Mouse (Mus musculus) lung, postnatal 0 days (tissue): ENCODE measurements around the gene Mpp3. TPM values are rescaled to one million over a fixed set of nuclear protein-coding genes. Genes with fewer than 3 reads are reported as not detected.

Source experiments
- ATAC-seq: fragments of 200-750 bp; cut with Nextera tagmentation; 2 replicates; pipeline ENCODE4 v1.8.0; 2017; ENCODE audit warnings: moderate library complexity
- DNase-seq: peaks from one replicate; pipeline ENCODE4 v3.0.0-alpha.2; 2016; ENCODE audit warnings: low spot score
- H3K27ac ChIP-seq: fragments of 300-500 bp; sonication (generic); 2 replicates; pipeline ENCODE4 v1.5.1; 2014; ENCODE audit warnings: antibody characterized with exemption, mild to moderate bottlenecking, low read length, mixed read lengths
- H3K27me3 ChIP-seq: fragments of 300-500 bp; sonication (generic); replicated peaks from 2 replicates; pipeline ENCODE4 v1.6.1; 2014; ENCODE audit warnings: low read length, mixed read lengths; ENCODE audit not compliant: insufficient read depth
- H3K36me3 ChIP-seq: fragments of 300-500 bp; sonication (generic); 2 replicates; pipeline ENCODE4 v1.6.1; 2014; ENCODE audit warnings: low read length, mixed read lengths; ENCODE audit not compliant: insufficient read depth
- H3K4me1 ChIP-seq: fragments of 300-500 bp; sonication (generic); 2 replicates; pipeline ENCODE4 v1.6.1; 2014; ENCODE audit warnings: antibody characterized with exemption, low read depth, low read length, mixed read lengths; ENCODE audit not compliant: insufficient read depth
- H3K4me2 ChIP-seq: fragments of 300-500 bp; sonication (generic); replicated peaks from 2 replicates; pipeline ENCODE4 v1.6.1; 2014; ENCODE audit warnings: low read depth, mild to moderate bottlenecking, low read length, moderate library complexity, mixed read lengths
- H3K4me3 ChIP-seq: fragments of 300-500 bp; sonication (generic); 2 replicates; pipeline ENCODE4 v1.5.1; 2014; ENCODE audit warnings: low read depth, low read length
- H3K9ac ChIP-seq: fragments of 300-500 bp; sonication (generic); replicated peaks from 2 replicates; pipeline ENCODE4 v1.6.1; 2014; ENCODE audit warnings: low read depth, mild to moderate bottlenecking
- H3K9me3 ChIP-seq: fragments of 300-500 bp; sonication (generic); 2 replicates; pipeline ENCODE4 v1.6.1; 2016; ENCODE audit warnings: low read length, mixed read lengths
- CTCF ChIP-seq: IDR thresholded peaks from 2 replicates; pipeline ENCODE4 v1.5.1; 2016; ENCODE audit warnings: antibody characterized with exemption, mild to moderate bottlenecking
- EP300 ChIP-seq: IDR thresholded peaks from 2 replicates; pipeline ENCODE4 v1.6.1; 2016; ENCODE audit warnings: antibody characterized with exemption, mild to moderate bottlenecking, control low read depth
- WGBS: fragments of 180-500 bp; shearing (Covaris S2); extraction: QIAGEN DNeasy Blood & Tissue Kit; methylation state at CpG from one replicate; pipeline ENCODE4 v1.1.7; 2014; 5-methylcytosine and 5-hydroxymethylcytosine counted together
- polyA plus RNA-seq: library from polyadenylated mRNA; unstranded; fragments of >200 nt; fragmentation: Nextera tagmentation; extraction: Ambion mirVana; gene quantifications from 2 replicates; pipeline ENCODE4 v1.2.1, GENCODE M21; 2015

Gene Mpp3
- polyA plus RNA-seq, 1 experiment from 2014 or later = 2.2 TPM

DNA sequence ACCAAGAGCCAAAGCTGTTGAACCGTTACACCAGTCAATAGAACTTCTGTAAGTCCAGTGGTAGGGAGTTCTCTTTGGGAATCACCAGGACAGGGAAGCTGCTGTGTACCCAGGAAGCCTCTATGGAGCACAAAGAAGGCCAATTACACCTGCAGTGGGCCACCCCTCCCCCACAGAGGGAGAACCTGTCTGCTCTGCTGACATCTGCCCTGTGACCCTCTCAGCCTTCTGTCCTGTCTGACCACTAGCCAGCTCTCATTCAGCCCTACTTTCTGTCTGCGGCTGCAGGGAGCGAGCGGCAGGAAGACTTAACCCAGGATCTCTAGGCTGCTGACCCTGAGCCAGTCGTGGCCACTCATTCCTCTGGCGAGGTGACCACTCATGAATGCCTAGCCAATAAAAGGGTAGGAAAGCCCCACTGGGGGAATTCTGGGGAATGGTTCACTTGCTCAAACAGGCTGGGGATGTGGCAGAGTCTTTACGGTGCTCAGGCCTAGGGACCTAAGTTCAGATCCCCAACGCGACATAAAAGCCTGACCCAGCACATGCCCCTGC is 47.6 kb downstream of the Mpp3 start:
- Histone ChIP-seq H3K4me3 (no peak overlapping the region), H3K4me2 (no peak overlapping the region), H3K9me3 (no peaks in the 10 kb centered on the region), H3K27ac (no peak overlapping the region), H3K36me3 (peaks cover 10% of the 10 kb centered on the region), H3K4me1 (no peaks in the 10 kb centered on the region), H3K9ac (no peak overlapping the region), H3K27me3 (no peaks in the 10 kb centered on the region)
- ATAC-seq (no peak), DNase-seq (no peak)
- TF ChIP-seq EP300 (no peak), CTCF (no peak)
- WGBS = 76% methylated on average over 9 of the region's 9 CpGs

DNA sequence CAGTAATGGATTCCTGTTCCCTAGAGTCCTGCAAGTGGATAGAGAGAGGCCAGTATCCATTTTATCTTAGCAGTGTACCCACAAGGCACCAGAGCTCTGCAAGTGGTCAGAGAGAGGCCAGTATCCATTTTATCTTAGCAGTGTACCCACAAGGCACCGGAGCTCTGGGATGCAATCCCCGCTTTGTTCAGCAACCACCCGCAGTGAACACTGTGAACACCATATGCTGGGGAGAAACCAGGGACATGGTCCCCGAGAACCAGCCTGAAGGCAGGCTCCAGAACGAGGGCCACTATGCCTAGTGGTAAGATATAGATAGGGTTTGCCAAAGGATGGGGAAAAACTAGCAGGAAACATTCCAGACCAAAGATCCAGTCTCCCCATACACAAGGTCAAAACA is 49.1 kb downstream of the Mpp3 start:
- Histone ChIP-seq H3K27me3 (no peaks in the 10 kb centered on the region), H3K36me3 (peaks cover 14% of the 10 kb centered on the region), H3K9ac (no peak overlapping the region), H3K27ac (no peak overlapping the region), H3K4me2 (no peak overlapping the region), H3K9me3 (no peaks in the 10 kb centered on the region), H3K4me3 (no peak overlapping the region), H3K4me1 (no peaks in the 10 kb centered on the region)
- no peak for TF ChIP-seq CTCF
- TF ChIP-seq EP300 = no peak
- WGBS = 91% methylated on average over 5 of the region's 5 CpGs
- no peak for DNase-seq
- ATAC-seq = no peak

GRCm38 (mm10) chr11:101976949-101977348 is 51.3 kb downstream of the Mpp3 start:
- no peaks in the 10 kb centered on the region for H3K27me3 ChIP-seq
- no peak for ATAC-seq
- H3K4me2 ChIP-seq = no peak overlapping the region
- H3K36me3 ChIP-seq = peaks cover 18% of the 10 kb centered on the region
- H3K9ac ChIP-seq = no peak overlapping the region
- H3K9me3 ChIP-seq = no peaks in the 10 kb centered on the region
- no peak overlapping the region for H3K27ac ChIP-seq
- H3K4me1 ChIP-seq = no peaks in the 10 kb centered on the region
- 91% methylated on average over 7 of the region's 7 CpGs for WGBS
- no peak for DNase-seq
- TF ChIP-seq EP300 (no peak), CTCF (peak; percentile 24; the same call in 1 of the 2 replicates)
- no peak overlapping the region for H3K4me3 ChIP-seq

DNA sequence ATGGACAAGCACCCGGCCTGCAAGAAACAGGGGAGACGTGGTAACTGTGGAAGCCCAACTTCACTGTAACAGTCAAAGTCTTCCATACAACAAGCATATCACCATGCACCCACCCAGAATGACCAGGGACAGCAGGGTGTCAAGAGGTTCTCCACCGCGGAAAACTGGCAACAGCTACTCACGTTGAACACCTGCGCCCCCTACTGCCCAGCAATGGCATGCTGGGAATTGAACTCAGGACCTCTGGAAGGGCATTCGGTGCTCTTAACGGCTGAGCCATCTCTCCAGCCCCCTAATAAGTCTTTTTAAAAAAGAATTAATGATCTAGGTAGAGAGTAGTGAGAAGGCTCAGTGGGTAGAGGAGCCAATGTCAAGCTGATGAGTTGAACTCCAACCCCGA is 53.3 kb downstream of the Mpp3 start:
- no peaks in the 10 kb centered on the region for H3K27me3 ChIP-seq
- no peaks in the 10 kb centered on the region for H3K4me1 ChIP-seq
- H3K4me3 ChIP-seq = no peak overlapping the region
- DNase-seq (no peak), ATAC-seq (no peak)
- no peak overlapping the region for H3K9ac ChIP-seq
- no peak overlapping the region for H3K4me2 ChIP-seq
- no peaks in the 10 kb centered on the region for H3K9me3 ChIP-seq
- 58% methylated on average over 9 of the region's 9 CpGs for WGBS
- TF ChIP-seq EP300 (no peak), CTCF (peak; percentile 63)
- H3K36me3 ChIP-seq = peaks cover 11% of the 10 kb centered on the region
- no peak overlapping the region for H3K27ac ChIP-seq

DNA sequence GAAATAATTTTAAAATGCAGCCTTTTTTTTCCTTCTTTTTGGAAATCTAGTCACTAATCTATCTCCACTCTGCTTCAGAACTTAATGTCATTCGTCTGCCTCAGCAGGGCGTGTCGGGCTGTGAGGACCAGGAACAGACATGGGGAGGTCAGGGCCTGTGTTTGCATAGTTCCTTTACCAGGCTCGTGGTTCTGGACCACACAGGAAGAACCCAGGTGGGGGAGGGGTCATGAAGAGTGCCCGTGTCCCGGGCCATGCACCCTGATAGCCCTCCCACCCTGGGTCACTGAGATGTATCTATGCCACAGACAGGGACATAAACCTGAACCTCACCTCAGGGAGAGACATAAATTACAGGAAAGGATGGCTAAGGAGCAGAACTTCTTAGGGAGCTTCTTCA is 54.1 kb downstream of the Mpp3 start:
- ATAC-seq (no peak), DNase-seq (no peak)
- Histone ChIP-seq H3K4me3 (no peak overlapping the region), H3K27ac (no peak overlapping the region), H3K4me1 (no peaks in the 10 kb centered on the region), H3K9me3 (no peaks in the 10 kb centered on the region), H3K36me3 (peaks cover 11% of the 10 kb centered on the region), H3K27me3 (no peaks in the 10 kb centered on the region), H3K4me2 (no peak overlapping the region), H3K9ac (no peak overlapping the region)
- 46% methylated on average over 6 of the region's 6 CpGs for WGBS
- TF ChIP-seq CTCF (no peak), EP300 (no peak)

DNA sequence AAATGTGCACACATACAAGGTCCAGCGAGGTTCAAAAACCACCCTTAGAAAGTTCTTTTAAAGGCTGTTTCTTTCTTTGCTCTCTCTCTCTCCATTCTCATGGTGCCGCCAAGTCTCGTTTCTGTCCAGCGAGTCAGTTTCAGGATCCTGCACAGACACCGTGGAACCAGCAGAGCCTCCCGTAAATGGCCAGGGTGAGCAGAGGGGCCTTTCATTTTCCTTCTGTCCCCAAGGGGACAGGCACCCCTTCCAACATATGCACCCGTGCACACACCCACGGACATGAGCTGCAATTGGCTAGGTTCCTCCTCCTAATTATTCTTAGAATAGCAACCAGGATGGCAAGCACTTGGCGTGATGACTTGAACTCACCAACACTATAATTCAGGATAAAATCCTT is 54.8 kb downstream of the Mpp3 start:
- no peaks in the 10 kb centered on the region for H3K9me3 ChIP-seq
- H3K4me1 ChIP-seq = no peaks in the 10 kb centered on the region
- WGBS = 73% methylated on average over 9 of the region's 9 CpGs
- no peak for TF ChIP-seq CTCF
- TF ChIP-seq EP300 = no peak
- H3K27ac ChIP-seq = no peak overlapping the region
- H3K36me3 ChIP-seq = peaks cover 11% of the 10 kb centered on the region
- no peaks in the 10 kb centered on the region; the same call in 1 of the 2 replicates for H3K27me3 ChIP-seq
- no peak for ATAC-seq
- H3K4me2 ChIP-seq = no peak overlapping the region
- no peak for DNase-seq
- H3K4me3 ChIP-seq = no peak overlapping the region
- no peak overlapping the region for H3K9ac ChIP-seq

GRCm38 (mm10) chr11:101972651-101973050 is 55.6 kb downstream of the Mpp3 start:
- ATAC-seq (0 out of 2 replicates have a peak, but pooled peaks have one; percentile 8), DNase-seq (peak; percentile 58)
- H3K4me2 ChIP-seq = no peak overlapping the region
- no peak overlapping the region for H3K9ac ChIP-seq
- H3K9me3 ChIP-seq = no peaks in the 10 kb centered on the region
- H3K27me3 ChIP-seq = peaks cover 3% of the 10 kb centered on the region; the same call in 1 of the 2 replicates
- no peaks in the 10 kb centered on the region for H3K4me1 ChIP-seq
- no peak overlapping the region for H3K4me3 ChIP-seq
- H3K27ac ChIP-seq = 0 out of 2 replicates have a peak overlapping the region, but pooled peaks have one; percentile 9
- TF ChIP-seq CTCF = no peak
- TF ChIP-seq EP300 = no peak
- 72% methylated on average over 5 of the region's 5 CpGs for WGBS
- H3K36me3 ChIP-seq = peaks cover 11% of the 10 kb centered on the region
